Mouse (Mus musculus) cerebellum, adult 2 months (tissue): ENCODE results near the gene Ifitm6.

Experiments
- CTCF ChIP-seq: fragments of 200-500 bp; IDR thresholded peaks from 2 replicates; pipeline ENCODE4 v1.5.1; 2011; ENCODE audit warnings: low read depth, mild to moderate bottlenecking, control low read depth, low read length, moderate library complexity, borderline replicate concordance; ENCODE audit not compliant: insufficient read depth
- POLR2A ChIP-seq: fragments of 200-500 bp; IDR thresholded peaks from 2 replicates; pipeline ENCODE4 v1.6.1; 2011; ENCODE audit warnings: low read length, control low read depth, borderline replicate concordance; ENCODE audit not compliant: insufficient read depth

- TF ChIP-seq CTCF (no peak), POLR2A (no peak)
Observed at GRCm38 (mm10) chr7:141021489-141022449, 4.0 kb upstream of the Ifitm6 start.
